In the genomic region with DNA sequence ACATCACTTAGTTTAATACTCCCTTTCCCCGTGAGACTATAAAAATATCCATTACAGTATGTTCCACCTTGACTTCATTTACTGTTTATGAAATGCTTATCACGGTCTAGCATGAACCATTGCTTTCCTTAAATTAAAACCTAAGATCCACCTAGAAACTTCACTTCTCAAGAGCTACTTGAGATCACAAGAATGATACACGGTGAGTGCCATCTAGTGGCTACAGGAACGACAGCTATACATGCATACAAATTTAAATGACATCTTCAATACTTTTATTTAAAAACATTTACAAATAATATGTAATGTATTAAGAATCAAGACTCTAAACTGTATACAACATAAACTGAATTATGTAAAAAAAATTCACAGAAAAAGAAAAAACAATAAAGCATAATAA, we compare ENCODE assay signal across 9 mouse cellular contexts. TPM values are rescaled to one million over a fixed set of nuclear protein-coding genes. Genes with fewer than 3 reads are reported as not detected.
DNase-seq lines count a peak whose midpoint lies in the region; ATAC-seq and TF ChIP-seq lines count a peak whose summit lies in the region.
"Had no signal": no experiment of that assay in that cellular context is flagged by ENCODE, and none has a peak within 500 bp of the region (broad histone marks: within the 10 kb centered on the region; RNA-seq: fewer than 3 reads in every experiment).

No protein-coding gene starts in this region.

- TF ChIP-seq CTCF in heart, adult 2 months (IDR thresholded peaks at IDR 0.05) = peak; percentile 81
- TF ChIP-seq CTCF in thymus, adult 2 months (IDR thresholded peaks at IDR 0.05; ENCODE audit: borderline replicate concordance, control insufficient read depth, extremely low read depth, insufficient read depth, low read length, poor library complexity) = no peak

- H3K4me2 ChIP-seq in heart, embryonic 12.5 days = no peak overlapping the region
- H3K4me2 ChIP-seq: limb, embryonic 15.5 days had no signal

- H3K9me3 ChIP-seq in heart, embryonic 12.5 days (replicated peaks) = no peaks in the 10 kb centered on the region
- H3K9me3 ChIP-seq: limb, embryonic 15.5 days had no signal

- no peaks in the 10 kb centered on the region for H3K36me3 ChIP-seq in heart, adult 2 months (ENCODE audit: control insufficient read depth, insufficient read depth, low read length)
- H3K36me3 ChIP-seq in heart, embryonic 12.5 days = 0 out of 2 replicates have a peak, but pooled peaks cover 4% of the 10 kb centered on the region
- H3K36me3 ChIP-seq in thymus, adult 2 months (ENCODE audit: control insufficient read depth, insufficient read depth, low read length) = no peaks in the 10 kb centered on the region
- H3K36me3 ChIP-seq: limb, embryonic 15.5 days had no signal

- intact Hi-C loops in heart, adult 2 months (cut with DNase I) = loop anchor here (1.0 to 2.0 kb wide), 2 partner anchors 65 to 70 kb away; no protein-coding TSS in a partner anchor

- no peak for TF ChIP-seq POLR2A in heart, adult 2 months (IDR thresholded peaks at IDR 0.05; ENCODE audit: insufficient read depth, low read depth, low read length)
- TF ChIP-seq POLR2A in thymus, adult 2 months (IDR thresholded peaks at IDR 0.05; ENCODE audit: control insufficient read depth, extremely low read depth, insufficient read depth, low read length, poor library complexity) = no peak

- H3K9ac ChIP-seq in heart, adult 2 months (ENCODE audit: low read depth, low read length) = no peak overlapping the region
- no peak overlapping the region for H3K9ac ChIP-seq in heart, embryonic 12.5 days
- H3K9ac ChIP-seq: limb, embryonic 15.5 days had no signal

- DNase-seq in heart, adult 2 months = no peak
- peak; percentile 22 for DNase-seq in thymus, adult 2 months
- DNase-seq in thymus, postnatal 36 days = no peak
- peak; percentile 32 for DNase-seq in forelimb bud, embryonic 11.5 days (ENCODE audit: low read depth, low spot score)
- DNase-seq in retina, postnatal 1 day = peak; percentile 55
- no peak for DNase-seq in urinary bladder, postnatal 25 days (ENCODE audit: low spot score)
- DNase-seq in ovary, postnatal 10 days (ENCODE audit: low spot score) = no peak

- H3K4me3 ChIP-seq in heart, adult 2 months = no peak overlapping the region
- H3K4me3 ChIP-seq in heart, embryonic 12.5 days = no peak overlapping the region
- H3K4me3 ChIP-seq in thymus, adult 2 months (ENCODE audit: control insufficient read depth, insufficient read depth, low read length) = no peak overlapping the region
- H3K4me3 ChIP-seq: limb, embryonic 15.5 days had no signal

- TF ChIP-seq EP300 in heart, adult 2 months (IDR thresholded peaks at IDR 0.05; ENCODE audit: insufficient read depth, low read depth, low read length) = no peak

- H3K27ac ChIP-seq in heart, adult 2 months = no peak overlapping the region
- H3K27ac ChIP-seq in heart, embryonic 12.5 days (ENCODE audit: poor library complexity, severe bottlenecking) = no peak overlapping the region
- no peak overlapping the region for H3K27ac ChIP-seq in thymus, adult 2 months (ENCODE audit: control insufficient read depth, insufficient read depth, low read length)
- H3K27ac ChIP-seq: limb, embryonic 15.5 days had no signal

- peaks cover 5% of the 10 kb centered on the region for H3K79me2 ChIP-seq in heart, adult 2 months (replicated peaks; ENCODE audit: control insufficient read depth, insufficient read depth, low read length)

- WGBS in heart, adult 2 months = 36% methylated on average over 4 of the region's 4 CpGs
- 57% methylated on average over 4 of the region's 4 CpGs for WGBS in heart, embryonic 12.5 days
- 30% methylated on average over 4 of the region's 4 CpGs for WGBS in thymus, adult 2 months

- no peaks in the 10 kb centered on the region for H3K27me3 ChIP-seq in heart, adult 2 months (ENCODE audit: control insufficient read depth, insufficient read depth, low read length)
- H3K27me3 ChIP-seq in heart, embryonic 12.5 days (replicated peaks) = no peaks in the 10 kb centered on the region
- H3K27me3 ChIP-seq in thymus, adult 2 months (ENCODE audit: control insufficient read depth, insufficient read depth, low read length) = no peaks in the 10 kb centered on the region
- H3K27me3 ChIP-seq: limb, embryonic 15.5 days had no signal

- H3K4me1 ChIP-seq in heart, adult 2 months (ENCODE audit: control insufficient read depth, insufficient read depth, low read length) = no peaks in the 10 kb centered on the region
- no peaks in the 10 kb centered on the region for H3K4me1 ChIP-seq in heart, embryonic 12.5 days (replicated peaks)
- no peaks in the 10 kb centered on the region; the same call in 1 of the 2 replicates for H3K4me1 ChIP-seq in thymus, adult 2 months (replicated peaks; ENCODE audit: control insufficient read depth, insufficient read depth, low read length)
- H3K4me1 ChIP-seq: limb, embryonic 15.5 days had no signal

- ATAC-seq in heart, embryonic 12.5 days (ENCODE audit: insufficient number of reproducible peaks, low FRiP score) = no peak

RNA-seq across cellular contexts. Expression of gene Gabpb1, which starts 12.7 kb away (rescaled TPM):
- total RNA-seq in heart, adult 2 months (2021) = 10 to 100 TPM; 10.6 to 13.1 TPM
- polyA plus RNA-seq in heart, adult 2 months (2012; rRNA removed) = 5.8 and 9.7 TPM in 2 replicates
- 38.8 and 39.0 TPM in 2 replicates for polyA plus RNA-seq in heart, embryonic 12.5 days (2016; fragmentation: Nextera tagmentation; extraction: Ambion mirVana)
- 26.2 and 32.1 TPM in 2 replicates for polyA plus RNA-seq in thymus, adult 2 months (2012; rRNA removed)

RNA-seq across cellular contexts. Expression of gene Usp8, which starts 43.6 kb away (rescaled TPM):
- 10 to 100 TPM; 27.4 to 28.4 TPM for total RNA-seq in heart, adult 2 months (2021)
- 11.1 and 18.9 TPM in 2 replicates for polyA plus RNA-seq in heart, adult 2 months (2012; rRNA removed)
- 37.5 and 39.1 TPM in 2 replicates for polyA plus RNA-seq in heart, embryonic 12.5 days (2016; fragmentation: Nextera tagmentation; extraction: Ambion mirVana)
- polyA plus RNA-seq in thymus, adult 2 months (2012; rRNA removed) = 15.0 and 16.2 TPM in 2 replicates

RNA-seq across cellular contexts. Expression of gene Hdc, which starts 44.4 kb away (rescaled TPM):
- 1 to 10 TPM in 1 of 2 experiments, under 1 TPM in 1; 0.81 to 1.4 TPM for total RNA-seq in heart, adult 2 months (2021)
- 2.3 and 3.3 TPM in 2 replicates for polyA plus RNA-seq in heart, adult 2 months (2012; rRNA removed)
- polyA plus RNA-seq in heart, embryonic 12.5 days (2016; fragmentation: Nextera tagmentation; extraction: Ambion mirVana) = 3.1 and 3.4 TPM in 2 replicates
- 18.1 and 19.1 TPM in 2 replicates for polyA plus RNA-seq in thymus, adult 2 months (2012; rRNA removed)

Comparison
In these comparisons a context has a peak if more than half of its experiments do, and no peak if none do; other contexts are left out.
1. DNase-seq: peak in thymus, adult 2 months (single experiment), forelimb bud, embryonic 11.5 days (single experiment) and retina, postnatal 1 day (single experiment); none in heart, adult 2 months (0 of 2), thymus, postnatal 36 days (0 of 2), urinary bladder, postnatal 25 days (single experiment) and ovary, postnatal 10 days (single experiment).